Mouse (Mus musculus) C2C12 (cell line): ENCODE measurements around the gene Zfp641. TPM values are rescaled to one million over a fixed set of nuclear protein-coding genes. Genes with fewer than 3 reads are reported as not detected.

ENCODE experiments used
- H3K27me3 ChIP-seq: one replicate; pipeline ENCODE4 v1.6.1; 2011; ENCODE audit not compliant: control insufficient read depth, insufficient read depth, insufficient read length
- H3K36me3 ChIP-seq: one replicate; pipeline ENCODE4 v1.6.1; 2011; ENCODE audit not compliant: control insufficient read depth, insufficient read depth
- H3K4me3 ChIP-seq: one replicate; pipeline ENCODE4 v1.5.1; 2011; ENCODE audit warnings: mild to moderate bottlenecking, control low read depth; ENCODE audit not compliant: poor library complexity, insufficient read depth, severe bottlenecking
- H3K79me2 ChIP-seq: one replicate; pipeline ENCODE4 v1.6.1; 2011; ENCODE audit not compliant: control insufficient read depth, insufficient read depth
- H3K79me3 ChIP-seq: one replicate; pipeline ENCODE4 v1.6.1; 2011; ENCODE audit warnings: low read depth, control low read depth
- H3ac ChIP-seq: one replicate; pipeline ENCODE3; 2011; ENCODE audit warnings: low read depth; ENCODE audit not compliant: control insufficient read depth, insufficient read length
- CEBPB ChIP-seq: IDR thresholded peaks from one replicate; pipeline ENCODE4 v1.6.1; 2011; ENCODE audit warnings: low read depth, mild to moderate bottlenecking, control low read depth, moderate library complexity
- CTCF ChIP-seq: IDR thresholded peaks from one replicate; pipeline ENCODE4 v1.5.1; 2011; ENCODE audit not compliant: control insufficient read depth, insufficient read depth, insufficient read length
- FOSL1 ChIP-seq: IDR thresholded peaks from one replicate; pipeline ENCODE4 v1.8.0; 2011; ENCODE audit warnings: mild to moderate bottlenecking, low read length; ENCODE audit not compliant: poor library complexity, insufficient read depth, severe bottlenecking
- MAX ChIP-seq: IDR thresholded peaks from one replicate; pipeline ENCODE4 v1.6.1; 2011; ENCODE audit warnings: mild to moderate bottlenecking, control low read depth
- MYOD1 ChIP-seq: IDR thresholded peaks from one replicate; pipeline ENCODE4 v1.6.1; 2011; ENCODE audit warnings: low read depth; ENCODE audit not compliant: control insufficient read depth, insufficient read length
- MYOG ChIP-seq: IDR thresholded peaks from one replicate; pipeline ENCODE4 v1.6.1; 2011; ENCODE audit not compliant: control insufficient read depth, insufficient read length; ENCODE audit errors: extremely low read depth
- USF1 ChIP-seq: IDR thresholded peaks from one replicate; pipeline ENCODE4 v1.6.1; 2011; ENCODE audit warnings: low read depth, mild to moderate bottlenecking, control low read depth, moderate library complexity
- long read RNA-seq, 2 experiments: library from polyadenylated mRNA; unstranded; transcript quantifications; one replicate each; pipeline ENCODE4 v2.0.0; 2019 to 2020
- polyA plus RNA-seq: library from polyadenylated mRNA; unstranded; fragments of >200 nt; fragmentation: generic; extraction: Trizol; gene quantifications from one replicate; pipeline ENCODE4 v1.2.1, GENCODE M21; 2012; ENCODE audit warnings: missing spikeins

Gene Zfp641
- not detected for polyA plus RNA-seq
- long read RNA-seq, experiment 1 = 0 reads
- long read RNA-seq, experiment 2 = 0 reads

- peaks cover 18% of the 10 kb centered on the region for H3K27me3 ChIP-seq
- TF ChIP-seq CTCF = no peak
- no peak for TF ChIP-seq CEBPB
- TF ChIP-seq MAX = no peak
- TF ChIP-seq FOSL1 = no peak
- TF ChIP-seq MYOD1 = no peak
- TF ChIP-seq MYOG = no peak
- no peak for TF ChIP-seq USF1
- H3K4me3 ChIP-seq = no peak within 1 kb of the TSS
- no peaks in the 10 kb centered on the region for H3K36me3 ChIP-seq
- H3K79me2 ChIP-seq = no peaks in the 10 kb centered on the region
- no peak within 1 kb of the TSS for H3ac ChIP-seq
- no peaks in the 10 kb centered on the region for H3K79me3 ChIP-seq
Measured at GRCm38 (mm10) chr15:98295628-98296551, at the start of gene Zfp641. Zfp641 (minus strand) TSS chr15:98296161.

- Histone ChIP-seq H3ac (no peak within 1 kb of the TSS), H3K36me3 (no peaks in the 10 kb centered on the region), H3K79me3 (no peaks in the 10 kb centered on the region), H3K27me3 (peaks cover 36% of the 10 kb centered on the region), H3K79me2 (no peaks in the 10 kb centered on the region), H3K4me3 (no peak within 1 kb of the TSS)
- TF ChIP-seq MAX (no peak), CTCF (no peak)
Measured at GRCm38 (mm10) chr15:98340887-98341286, 44.9 kb upstream of the Zfp641 start, which contains the start of gene Olfr284. Olfr284 (minus strand) TSS chr15:98340987.

- Histone ChIP-seq H3K36me3 (no peaks in the 10 kb centered on the region), H3K79me3 (no peaks in the 10 kb centered on the region), H3K4me3 (no peak within 1 kb of the TSS), H3ac (no peak within 1 kb of the TSS), H3K27me3 (peaks cover 7% of the 10 kb centered on the region), H3K79me2 (no peaks in the 10 kb centered on the region)
- TF ChIP-seq CEBPB = no peak
- TF ChIP-seq MYOG = no peak
- TF ChIP-seq FOSL1 = no peak
- no peak for TF ChIP-seq MYOD1
- TF ChIP-seq CTCF = no peak
- no peak for TF ChIP-seq USF1
- TF ChIP-seq MAX = no peak
Measured at GRCm38 (mm10) chr15:98317177-98317724, 21.3 kb upstream of the Zfp641 start, which contains the start of gene Olfr285. Olfr285 (minus strand) TSS chr15:98317353.

- H3K4me3 ChIP-seq = no peak overlapping the region
- peaks cover 7% of the 10 kb centered on the region for H3K27me3 ChIP-seq
- H3ac ChIP-seq = no peak overlapping the region
- H3K79me2 ChIP-seq = no peaks in the 10 kb centered on the region
- TF ChIP-seq MAX (no peak), FOSL1 (no peak), USF1 (no peak), MYOD1 (no peak), CTCF (no peak), CEBPB (no peak), MYOG (no peak)
- H3K79me3 ChIP-seq = no peaks in the 10 kb centered on the region
- H3K36me3 ChIP-seq = no peaks in the 10 kb centered on the region
Measured at GRCm38 (mm10) chr15:98315703-98316102, 19.7 kb upstream of the Zfp641 start.

GRCm38 (mm10) chr15:98293651-98294050 lies 2.3 kb downstream of the Zfp641 start:
- Histone ChIP-seq H3ac (no peak overlapping the region), H3K36me3 (no peaks in the 10 kb centered on the region), H3K27me3 (peaks cover 38% of the 10 kb centered on the region), H3K4me3 (no peak overlapping the region), H3K79me2 (no peaks in the 10 kb centered on the region), H3K79me3 (no peaks in the 10 kb centered on the region)
- no peak for TF ChIP-seq USF1
- no peak for TF ChIP-seq CEBPB
- TF ChIP-seq MYOD1 = no peak
- no peak for TF ChIP-seq MYOG
- no peak for TF ChIP-seq MAX
- TF ChIP-seq CTCF = no peak
- TF ChIP-seq FOSL1 = no peak

- H3K36me3 ChIP-seq = no peaks in the 10 kb centered on the region
- H3K27me3 ChIP-seq = peaks cover 49% of the 10 kb centered on the region
- H3K79me3 ChIP-seq = no peaks in the 10 kb centered on the region
- H3K79me2 ChIP-seq = no peaks in the 10 kb centered on the region
- TF ChIP-seq MYOG (no peak), MAX (no peak), MYOD1 (no peak), CTCF (no peak), CEBPB (no peak), FOSL1 (no peak), USF1 (no peak)
- H3K4me3 ChIP-seq = no peak overlapping the region
- H3ac ChIP-seq = no peak overlapping the region
Measured at GRCm38 (mm10) chr15:98288566-98288965, 7.4 kb downstream of the Zfp641 start.
